Mouse (Mus musculus) myocyte (in vitro differentiated cells): ENCODE measurements at regions not wholly inside any gene's neighbourhood (a gene's known extent, or its start where the extent isn't known, plus 50 kb on each side); places are given as distances from the start of the nearest gene placed in this dataset.

ENCODE experiments used
- H3K27me3 ChIP-seq: one replicate; pipeline ENCODE4 v1.6.1; 2011; ENCODE audit not compliant: control insufficient read depth, insufficient read depth, insufficient read length
- H3K36me3 ChIP-seq: one replicate; pipeline ENCODE4 v1.6.1; 2011; ENCODE audit not compliant: control insufficient read depth, insufficient read depth
- H3K4me2 ChIP-seq: one replicate; pipeline ENCODE4 v1.6.1; 2011; ENCODE audit warnings: low read depth, control low read depth
- H3K4me3 ChIP-seq: one replicate; pipeline ENCODE4 v1.5.1; 2011; ENCODE audit warnings: mild to moderate bottlenecking, control low read depth, moderate library complexity
- H3K79me2 ChIP-seq: one replicate; pipeline ENCODE4 v1.6.1; 2011; ENCODE audit not compliant: control insufficient read depth, insufficient read depth
- H3ac ChIP-seq: one replicate; pipeline ENCODE4 v1.6.1; 2011; ENCODE audit not compliant: control insufficient read depth, insufficient read length
- CEBPB ChIP-seq: IDR thresholded peaks from 2 replicates; pipeline ENCODE4 v1.6.1; 2011; ENCODE audit warnings: mild to moderate bottlenecking, moderate library complexity; ENCODE audit not compliant: poor library complexity, insufficient read depth, severe bottlenecking
- E2F4 ChIP-seq: IDR thresholded peaks from one replicate; pipeline ENCODE4 v1.6.1; 2011; ENCODE audit warnings: mild to moderate bottlenecking, control low read depth, moderate library complexity; ENCODE audit not compliant: insufficient read depth
- MAX ChIP-seq: IDR thresholded peaks from one replicate; pipeline ENCODE4 v1.6.1; 2011; ENCODE audit warnings: low read depth, mild to moderate bottlenecking, control low read depth
- MYOD1 ChIP-seq, 3 experiments: IDR thresholded peaks; one replicate each; pipeline ENCODE4 v1.6.1; 2011; ENCODE audit warnings: control low read depth in 2 of 3, low read depth in 2 of 3, mild to moderate bottlenecking in 2 of 3, moderate library complexity in 1 of 3; ENCODE audit not compliant: insufficient read length in 2 of 3, control insufficient read depth in 1 of 3
- MYOG ChIP-seq, 3 experiments: IDR thresholded peaks; one replicate each; pipeline ENCODE4 v1.6.1; 2011; ENCODE audit warnings: control low read depth in 2 of 3, low read depth in 2 of 3, mild to moderate bottlenecking in 2 of 3; ENCODE audit not compliant: insufficient read length in 2 of 3, control insufficient read depth in 1 of 3, insufficient read depth in 1 of 3
- POLR2A ChIP-seq: IDR thresholded peaks from one replicate; pipeline ENCODE4 v1.6.1; 2011; ENCODE audit warnings: low read depth, mild to moderate bottlenecking, control low read depth, moderate library complexity; ENCODE audit not compliant: insufficient read length
- POLR2AphosphoS2 ChIP-seq: IDR thresholded peaks from one replicate; pipeline ENCODE4 v1.6.1; 2011; ENCODE audit warnings: low read depth, control low read depth; ENCODE audit not compliant: insufficient read length
- REST ChIP-seq: IDR thresholded peaks from one replicate; pipeline ENCODE4 v1.6.1; 2011; ENCODE audit warnings: mild to moderate bottlenecking, control low read depth, moderate library complexity; ENCODE audit not compliant: insufficient read depth, insufficient read length
- SRF ChIP-seq: IDR thresholded peaks from one replicate; pipeline ENCODE4 v1.6.1; 2011; ENCODE audit warnings: low read depth; ENCODE audit not compliant: control insufficient read depth, insufficient read length
- TCF12 ChIP-seq: IDR thresholded peaks from one replicate; pipeline ENCODE4 v1.6.1; 2011; ENCODE audit warnings: mild to moderate bottlenecking, control low read depth; ENCODE audit not compliant: poor library complexity, insufficient read depth, severe bottlenecking
- TCF3 ChIP-seq: IDR thresholded peaks from one replicate; pipeline ENCODE4 v1.6.1; 2011; ENCODE audit warnings: low read depth, control low read depth; ENCODE audit not compliant: insufficient read length
- USF1 ChIP-seq: IDR thresholded peaks from one replicate; pipeline ENCODE4 v1.6.1; 2011; ENCODE audit warnings: low read depth, mild to moderate bottlenecking, control low read depth, moderate library complexity

DNA sequence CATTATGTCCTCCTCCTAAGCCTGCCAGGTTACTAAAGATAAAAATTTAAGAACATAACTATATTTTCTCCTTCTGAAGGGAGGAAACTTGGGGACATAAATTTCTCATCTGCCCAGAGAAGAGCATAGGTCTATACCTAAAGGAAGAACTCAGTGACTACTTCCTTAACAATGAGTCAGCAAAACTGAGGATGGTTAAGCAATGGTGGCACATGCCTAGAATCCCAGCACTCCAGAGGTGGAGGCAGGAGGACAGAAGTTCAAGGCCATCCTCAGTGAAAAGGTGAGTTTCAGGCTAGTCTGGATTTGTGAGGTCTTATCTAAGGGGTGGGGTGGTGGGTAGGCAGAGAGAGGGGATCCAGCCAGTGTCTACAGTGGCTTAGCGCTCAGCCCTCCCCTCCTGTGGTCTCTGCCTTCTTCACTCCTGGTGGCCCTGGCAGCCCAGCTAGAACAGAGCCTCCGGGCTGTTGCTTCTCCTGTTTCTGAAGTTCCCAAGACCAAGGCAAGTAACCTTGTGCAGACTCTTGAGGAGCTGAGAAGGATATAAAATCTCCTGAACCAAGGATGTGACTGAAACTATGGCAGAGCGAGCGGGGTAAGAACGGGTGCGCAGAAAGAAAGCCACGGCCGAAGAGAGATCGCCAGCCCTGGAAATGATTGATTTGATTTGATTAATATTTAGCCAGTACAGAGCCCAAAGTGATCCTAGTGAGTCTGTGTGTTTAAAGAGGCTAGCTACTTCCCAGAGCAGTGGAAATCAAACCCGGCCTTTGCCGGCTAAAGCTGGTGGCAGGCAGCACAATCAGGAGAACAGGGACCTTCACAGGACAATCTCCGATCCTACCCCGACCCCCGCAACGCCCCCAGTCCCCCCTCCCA is 164.6 kb upstream of the Sox2 start:
- no peak for TF ChIP-seq MAX
- TF ChIP-seq POLR2AphosphoS2, result no peak
- no peak for TF ChIP-seq TCF12
- no peak for TF ChIP-seq SRF
- no peak for TF ChIP-seq POLR2A
- no peak for TF ChIP-seq TCF3
- no peak overlapping the region for H3K4me3 ChIP-seq
- no peak overlapping the region for H3ac ChIP-seq
- no peaks in the 10 kb centered on the region for H3K36me3 ChIP-seq
- H3K4me2 ChIP-seq, result no peak overlapping the region
- H3K79me2 ChIP-seq, result no peaks in the 10 kb centered on the region
- H3K27me3 ChIP-seq, result no peaks in the 10 kb centered on the region

DNA sequence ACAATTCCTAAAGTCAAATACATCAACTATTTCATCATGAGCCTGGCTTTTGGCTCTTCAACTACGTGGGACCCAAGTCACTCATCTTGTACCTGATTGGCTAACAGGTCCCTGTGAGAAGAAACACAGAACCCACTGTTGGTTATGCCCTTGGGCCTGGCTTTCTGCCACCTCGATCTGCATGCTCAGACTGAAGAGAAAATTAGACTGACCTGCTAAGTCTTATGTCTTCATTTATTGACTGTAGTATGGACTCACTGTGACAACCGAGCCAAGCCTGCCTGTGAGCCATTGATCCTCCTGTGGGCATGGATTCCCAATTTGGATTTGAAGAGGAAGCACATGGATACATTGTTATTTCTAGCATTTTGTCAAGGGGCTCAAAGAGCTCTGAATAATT is 166.3 kb upstream of the Sox2 start:
- Histone ChIP-seq H3K79me2 (no peaks in the 10 kb centered on the region), H3ac (no peak overlapping the region), H3K36me3 (no peaks in the 10 kb centered on the region), H3K4me3 (no peak overlapping the region), H3K4me2 (no peak overlapping the region), H3K27me3 (no peaks in the 10 kb centered on the region)
- TF ChIP-seq MYOD1 (IDR thresholded peaks at IDR 0.05; ENCODE audit: control insufficient read depth in 1 of 3, insufficient read length in 2 of 3, low read depth in 2 of 3) (no peak), POLR2A (no peak), REST (no peak), SRF (no peak), TCF3 (no peak), CEBPB (no peak), MAX (no peak), USF1 (no peak), POLR2AphosphoS2 (no peak), TCF12 (no peak), MYOG (IDR thresholded peaks at IDR 0.05; ENCODE audit: control insufficient read depth in 1 of 3, insufficient read depth in 1 of 3, insufficient read length in 2 of 3, low read depth in 2 of 3) (no peak)

DNA sequence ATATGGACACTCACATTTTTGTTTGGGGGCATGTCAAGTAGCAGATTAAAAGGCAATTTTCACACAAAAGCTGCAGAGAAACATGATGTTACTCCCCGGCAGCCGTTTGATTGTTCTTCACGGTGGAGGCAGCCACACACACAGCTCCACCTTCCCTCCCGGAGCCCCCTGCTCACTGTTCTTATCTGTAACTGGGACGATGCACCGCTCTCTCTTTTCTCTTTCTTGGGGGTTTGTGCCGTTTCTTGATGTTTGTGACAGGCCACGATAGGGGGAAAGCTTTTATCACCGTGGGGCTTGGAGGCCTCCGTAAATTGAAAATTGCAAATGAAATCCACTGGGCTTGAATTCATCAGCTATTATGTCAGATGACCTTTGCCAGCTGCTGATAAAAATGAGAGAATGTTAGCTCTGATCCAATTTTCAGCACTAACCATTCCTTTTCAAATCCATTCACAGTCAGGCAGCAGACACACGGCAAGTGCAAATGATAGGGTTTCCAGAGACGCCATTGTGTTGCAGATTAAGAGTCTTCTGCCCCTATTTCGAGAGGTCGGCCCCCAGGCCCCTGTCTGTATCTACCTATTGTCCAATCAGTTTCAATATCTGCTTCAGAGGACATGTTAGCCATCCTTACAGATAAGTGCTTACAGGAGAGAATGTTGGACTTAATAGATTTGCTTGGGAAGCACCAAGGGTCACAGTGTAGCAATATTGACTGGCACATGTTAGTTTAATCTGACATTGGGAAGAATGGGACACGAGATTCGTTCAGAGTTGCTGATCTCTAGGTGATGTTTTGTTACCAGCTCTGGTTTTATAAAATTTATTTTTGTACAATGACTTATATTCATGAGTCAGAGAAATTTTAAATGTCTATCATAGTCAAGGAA is 168.1 kb upstream of the Sox2 start:
- no peaks in the 10 kb centered on the region for H3K79me2 ChIP-seq
- no peak overlapping the region for H3K4me3 ChIP-seq
- TF ChIP-seq REST (no peak), CEBPB (no peak), POLR2AphosphoS2 (no peak), E2F4 (no peak), TCF12 (no peak), MAX (no peak), MYOG (IDR thresholded peaks at IDR 0.05; ENCODE audit: control insufficient read depth in 1 of 3, insufficient read depth in 1 of 3, insufficient read length in 2 of 3, low read depth in 2 of 3) (no peak), POLR2A (no peak), TCF3 (no peak), USF1 (no peak), MYOD1 (IDR thresholded peaks at IDR 0.05; ENCODE audit: control insufficient read depth in 1 of 3, insufficient read length in 2 of 3, low read depth in 2 of 3) (no peak), SRF (no peak)
- no peak overlapping the region for H3ac ChIP-seq
- H3K36me3 ChIP-seq, result no peaks in the 10 kb centered on the region
- no peak overlapping the region for H3K4me2 ChIP-seq
- H3K27me3 ChIP-seq, result no peaks in the 10 kb centered on the region

DNA sequence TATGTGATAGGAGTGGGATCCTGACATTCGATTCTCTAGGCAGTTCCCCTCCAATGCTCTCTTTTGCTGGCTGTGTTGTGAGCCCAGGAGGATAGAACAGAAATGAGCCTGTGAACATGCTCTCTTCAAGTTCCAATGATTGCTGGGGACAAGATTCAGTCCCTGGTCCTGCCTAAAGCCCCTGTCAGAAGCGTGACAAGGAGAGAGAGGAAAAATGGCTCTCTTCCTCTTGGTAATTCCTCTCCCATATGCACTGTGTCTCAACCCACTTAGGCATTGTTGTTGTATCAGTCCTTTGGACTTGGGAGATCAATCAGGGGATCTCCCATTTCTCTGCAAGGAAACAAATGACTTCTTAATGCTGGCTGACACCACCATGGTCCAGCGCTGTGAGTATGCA is 168.9 kb upstream of the Sox2 start:
- no peaks in the 10 kb centered on the region for H3K79me2 ChIP-seq
- H3K4me3 ChIP-seq, result no peak overlapping the region
- TF ChIP-seq TCF12, result no peak
- no peak for TF ChIP-seq SRF
- no peak for TF ChIP-seq CEBPB
- TF ChIP-seq MAX, result no peak
- no peak for TF ChIP-seq POLR2A
- TF ChIP-seq TCF3, result no peak
- TF ChIP-seq REST, result no peak
- TF ChIP-seq MYOD1 (IDR thresholded peaks at IDR 0.05; ENCODE audit: control insufficient read depth in 1 of 3, insufficient read length in 2 of 3, low read depth in 2 of 3), result no peak
- TF ChIP-seq MYOG (IDR thresholded peaks at IDR 0.05; ENCODE audit: control insufficient read depth in 1 of 3, insufficient read depth in 1 of 3, insufficient read length in 2 of 3, low read depth in 2 of 3), result no peak
- no peak for TF ChIP-seq POLR2AphosphoS2
- TF ChIP-seq E2F4, result no peak
- TF ChIP-seq USF1, result no peak
- H3K36me3 ChIP-seq, result no peaks in the 10 kb centered on the region
- no peak overlapping the region for H3K4me2 ChIP-seq
- H3K27me3 ChIP-seq, result no peaks in the 10 kb centered on the region
- H3ac ChIP-seq, result no peak overlapping the region
